Mouse (Mus musculus) kidney, postnatal 10 days (tissue): ENCODE results near the gene Prrg4.
"Not testable (repeated sequence)": the region's sequence is repeated elsewhere in the genome, so short reads cannot be mapped to it uniquely, and the experiment has no call there.

Experiments used
- DNase-seq: peaks from one replicate; pipeline ENCODE4 v3.0.0; 2021; ENCODE audit warnings: mixed read lengths

Gene Prrg4

DNA sequence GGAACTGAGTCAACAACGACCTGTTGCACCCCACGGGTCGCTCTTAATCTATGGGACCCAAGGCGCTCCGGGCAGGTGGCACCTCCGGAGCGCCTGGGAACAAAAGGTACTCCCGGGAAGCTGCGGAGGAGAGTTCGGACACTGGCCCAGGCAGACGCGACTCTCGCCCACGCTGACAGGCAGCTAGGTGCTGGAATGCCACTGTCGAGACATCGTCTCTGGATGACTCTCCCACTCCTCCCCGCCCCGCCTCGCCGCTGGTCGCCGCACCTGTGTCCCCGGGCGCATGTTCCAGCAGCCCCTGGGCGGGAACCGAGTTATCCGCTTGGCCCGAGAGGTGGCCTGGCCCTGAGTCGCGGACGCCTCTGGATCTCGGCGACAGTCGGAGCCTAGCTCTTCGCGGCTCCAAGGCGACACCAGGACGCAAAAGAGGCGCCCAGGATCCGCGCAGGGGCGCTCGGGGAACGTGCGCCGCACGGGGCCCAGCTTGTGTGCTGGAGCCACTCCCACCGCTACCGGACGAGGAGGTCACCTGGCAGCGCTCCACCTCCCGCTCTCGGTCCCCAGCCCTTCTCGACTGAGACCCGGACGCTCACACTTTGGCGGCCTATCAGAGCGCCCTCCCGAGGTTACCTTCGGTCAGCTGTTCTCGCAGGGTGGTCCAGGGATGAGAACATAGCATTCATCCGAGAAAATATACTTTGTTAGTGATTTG is at the start of gene Prrg4:
TSS of gene Prrg4 (minus strand) at position 601 of the 715 bp plus-strand sequence.
- DNase-seq, result peak; percentile 87

DNA sequence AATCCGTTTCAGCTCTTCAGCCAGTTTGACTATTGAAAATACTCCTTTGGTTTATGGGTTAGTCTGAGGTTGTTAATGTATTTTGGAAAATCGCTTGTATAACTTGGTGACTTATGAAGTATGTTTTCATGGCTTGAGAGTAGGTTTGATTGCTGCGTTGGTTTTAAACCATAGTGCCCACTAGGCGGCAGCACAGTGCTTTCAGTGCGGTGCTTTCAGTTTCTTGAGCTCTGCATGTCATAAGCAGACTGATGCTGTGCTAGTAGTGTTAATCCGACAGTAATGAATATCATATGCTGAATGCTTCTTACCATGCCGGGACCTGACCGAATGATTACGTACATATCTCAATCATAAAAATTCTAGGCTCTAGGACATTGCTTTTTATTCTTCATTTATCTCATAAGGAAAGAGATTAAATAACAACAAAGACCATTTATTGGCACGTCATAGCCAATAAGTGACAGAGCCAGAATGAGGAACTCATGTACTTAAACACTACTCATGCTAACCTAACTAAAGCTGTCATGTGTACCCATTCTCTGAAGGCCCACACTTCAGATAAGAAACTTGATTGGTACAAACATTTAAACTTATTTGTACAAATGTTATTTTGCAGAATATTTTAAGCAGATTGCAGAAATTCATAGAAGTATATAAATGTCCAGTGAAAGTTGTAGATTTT is 38.3 kb upstream of the Prrg4 start:
- peak; percentile 90 for DNase-seq

DNA sequence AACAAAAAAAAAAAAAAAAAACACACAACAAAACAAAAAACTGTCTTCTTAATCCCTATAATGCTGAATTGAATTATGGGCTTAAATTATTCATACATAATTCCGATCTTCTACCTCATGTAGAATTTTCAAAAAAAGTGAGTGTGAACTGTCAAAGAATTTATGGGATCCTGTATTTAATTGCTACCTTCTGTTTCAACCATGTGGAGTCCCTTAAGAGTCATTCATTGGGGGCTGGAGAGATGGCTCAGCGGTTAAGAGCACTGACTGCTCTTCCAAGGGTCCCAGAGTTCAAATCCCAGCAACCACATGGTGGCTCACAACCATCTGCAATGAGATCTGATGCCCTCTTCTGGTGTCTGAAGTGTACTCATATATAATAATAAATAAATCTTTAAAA is 37.7 kb upstream of the Prrg4 start:
- DNase-seq, result not testable (repeated sequence)

DNA sequence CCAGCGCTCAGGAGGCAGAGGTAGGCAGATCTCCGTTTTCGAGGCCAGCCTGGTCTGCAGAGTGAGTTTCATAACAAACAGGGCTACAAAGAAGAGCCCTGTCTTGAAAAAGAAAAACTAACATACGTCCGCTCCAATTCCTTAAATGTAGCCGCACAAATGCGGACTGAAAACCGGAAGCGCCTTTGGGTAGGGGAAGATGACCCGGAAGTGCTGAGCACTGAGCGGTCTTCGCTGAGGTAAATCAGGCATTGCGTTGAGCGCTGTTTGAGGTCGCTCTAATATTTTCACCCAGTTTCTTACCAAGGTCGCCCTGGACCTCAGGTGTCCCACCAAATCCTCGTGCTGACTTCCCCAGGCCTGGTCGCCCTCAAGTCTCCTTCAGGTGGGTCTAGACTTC is 36.4 kb upstream of the Prrg4 start:
- no peak for DNase-seq

DNA sequence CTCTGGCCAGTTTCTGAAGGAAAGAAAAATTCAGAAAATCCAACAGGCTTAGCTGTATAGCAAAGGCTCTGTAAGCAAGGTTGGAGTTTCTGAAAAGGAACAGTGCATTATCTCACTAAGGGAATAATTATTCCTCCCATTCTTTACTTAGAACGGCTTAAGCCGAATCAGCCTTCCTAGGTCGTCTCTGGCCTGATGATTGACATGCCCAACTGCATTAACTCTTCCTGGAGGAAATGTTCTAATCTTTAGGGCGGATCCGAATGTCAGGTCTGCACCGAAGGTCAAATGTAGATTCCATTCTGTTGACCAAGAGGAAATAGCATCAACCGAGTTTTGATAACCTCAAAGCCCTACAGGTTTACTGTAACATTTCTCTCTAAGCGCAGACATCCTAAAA is 29.1 kb upstream of the Prrg4 start:
- DNase-seq, result no peak

DNA sequence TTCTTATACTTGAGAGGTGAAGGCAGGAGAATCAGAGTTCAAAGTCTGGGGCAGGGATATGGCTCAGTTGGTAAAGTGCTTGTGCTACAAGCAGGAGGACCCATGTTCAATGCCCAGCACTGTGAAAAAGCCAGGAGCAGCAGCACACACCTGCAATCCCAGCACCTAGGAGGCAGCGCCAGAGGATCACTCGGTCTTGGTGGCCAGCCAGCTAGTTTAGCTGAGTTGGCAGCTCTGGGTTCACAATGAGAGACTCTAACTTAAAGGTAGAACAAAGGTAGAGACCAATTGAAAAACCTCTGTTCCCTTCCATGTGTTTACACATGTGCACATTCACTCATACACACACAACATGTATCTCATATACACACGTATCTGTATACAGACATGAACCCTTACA is 19.4 kb upstream of the Prrg4 start:
- no peak for DNase-seq

DNA sequence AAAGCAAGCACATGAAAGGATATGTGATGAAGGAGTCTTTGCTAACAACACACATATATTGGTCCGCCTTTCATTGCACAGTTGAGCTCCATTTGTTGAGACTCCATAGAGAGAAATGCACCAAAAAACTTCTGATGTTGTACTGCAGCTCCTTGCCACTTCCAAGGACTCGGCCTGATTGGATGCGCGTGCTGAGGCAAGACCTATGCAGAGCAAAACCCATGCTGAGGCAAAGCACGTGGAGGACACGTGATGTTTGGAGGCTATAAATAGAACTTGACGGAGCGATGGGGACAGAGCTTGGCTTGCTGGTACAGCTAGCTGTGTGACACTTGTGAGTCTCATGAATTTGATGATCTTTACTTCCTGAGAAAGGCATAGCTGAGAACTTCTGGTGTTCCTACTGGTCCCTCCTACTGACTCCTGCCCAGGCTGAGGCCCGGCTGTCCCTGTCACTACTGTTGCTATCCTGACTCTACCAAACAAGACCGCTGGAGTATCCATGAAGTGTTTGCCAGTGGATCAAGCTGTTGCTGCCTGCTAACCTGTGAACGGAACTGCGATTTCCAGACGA is 17.7 kb upstream of the Prrg4 start, which contains the start of gene Ccdc73:
TSS of gene Ccdc73 (plus strand) at position 524 of the 574 bp plus-strand sequence.
- DNase-seq, result no peak

DNA sequence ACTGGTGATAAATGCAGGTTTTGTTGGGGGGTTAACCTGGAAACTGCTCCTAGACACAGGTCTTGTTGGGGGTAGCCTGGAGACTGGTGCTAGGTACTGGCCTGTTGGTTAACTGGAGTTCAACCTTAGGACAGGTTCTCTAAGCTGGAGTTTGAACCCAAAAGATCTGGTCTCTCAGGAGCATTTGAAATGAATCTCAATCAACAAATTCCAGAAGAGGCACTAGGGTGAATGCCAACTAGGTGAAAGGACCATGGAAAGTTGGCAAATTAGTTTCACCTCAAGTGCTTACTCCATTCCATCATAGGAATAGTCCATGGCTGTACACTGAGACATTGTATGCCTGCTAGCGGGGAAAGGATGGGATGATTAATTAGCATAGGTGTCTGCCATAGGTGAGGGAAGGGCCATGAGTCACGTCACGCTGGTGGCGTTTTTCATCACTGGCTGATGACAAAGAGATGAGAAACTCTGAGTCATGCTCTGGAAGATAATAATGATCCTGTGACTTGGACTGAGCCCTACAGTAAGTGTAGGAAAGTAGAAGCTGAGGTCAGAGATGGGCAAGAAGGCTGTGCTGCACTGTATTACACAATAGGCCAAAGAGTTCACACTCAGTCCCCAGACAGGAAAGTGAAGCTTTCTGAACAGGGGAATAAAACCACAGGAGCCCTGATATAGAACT is 14.6 kb upstream of the Prrg4 start:
- DNase-seq, result peak; percentile 12

DNA sequence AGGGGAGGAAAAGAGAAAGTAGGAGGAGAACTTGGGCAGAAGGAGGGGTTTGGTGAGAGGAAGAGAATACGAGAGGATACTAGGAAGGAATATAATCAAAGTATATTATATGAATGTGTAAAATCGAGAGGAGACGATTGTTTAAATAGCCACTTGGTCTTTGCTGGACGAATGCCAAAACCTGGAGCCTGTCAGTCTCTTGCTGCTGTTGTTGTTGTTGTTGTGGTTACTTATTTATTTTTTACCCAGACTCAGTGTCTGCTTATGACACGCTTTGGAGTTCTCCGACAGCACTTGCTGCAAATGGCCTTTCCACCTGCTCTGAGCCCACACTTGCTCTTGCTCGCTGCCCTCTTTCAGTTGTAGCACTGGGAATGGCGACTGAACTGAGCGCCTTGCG is 10.8 kb upstream of the Prrg4 start:
- peak; percentile 27 for DNase-seq

DNA sequence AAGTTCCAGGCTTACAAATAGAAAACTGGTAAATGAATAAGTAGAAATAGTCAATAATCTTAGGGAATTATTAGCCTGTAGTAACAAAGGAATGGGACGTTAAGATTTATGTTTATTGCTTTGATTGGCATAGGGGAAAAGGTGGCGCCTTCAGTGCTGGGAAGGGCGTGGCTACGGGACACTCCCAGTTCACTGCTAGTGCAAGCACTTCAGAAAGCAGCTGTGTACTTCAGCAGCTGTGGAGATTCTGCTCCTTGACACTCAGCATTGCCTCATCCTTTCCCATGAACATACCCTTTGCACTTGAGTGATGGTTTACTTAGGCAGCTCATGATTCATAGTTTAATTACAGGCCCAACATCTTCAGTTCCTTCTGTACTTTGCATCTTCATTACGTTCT is 9.4 kb upstream of the Prrg4 start:
- no peak for DNase-seq

DNA sequence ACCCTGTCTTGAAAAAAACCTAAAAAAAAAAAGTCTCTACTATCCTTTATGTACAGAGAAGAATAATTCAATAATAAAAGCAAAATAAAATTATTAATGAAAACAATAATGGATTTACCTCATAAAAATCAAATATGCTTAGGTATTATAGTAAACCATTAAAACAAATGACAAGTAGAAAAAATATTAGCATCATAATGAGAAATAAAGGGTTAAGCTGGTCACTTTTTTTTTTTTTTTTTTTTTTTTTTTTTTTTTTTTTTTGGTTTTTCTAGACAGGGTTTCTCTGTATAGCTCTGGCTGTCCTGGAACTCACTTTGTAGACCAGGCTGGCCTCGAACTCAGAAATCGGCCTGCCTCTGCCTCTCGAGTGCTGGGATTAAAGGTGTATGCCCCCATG is 8.4 kb upstream of the Prrg4 start:
- not testable (repeated sequence) for DNase-seq

DNA sequence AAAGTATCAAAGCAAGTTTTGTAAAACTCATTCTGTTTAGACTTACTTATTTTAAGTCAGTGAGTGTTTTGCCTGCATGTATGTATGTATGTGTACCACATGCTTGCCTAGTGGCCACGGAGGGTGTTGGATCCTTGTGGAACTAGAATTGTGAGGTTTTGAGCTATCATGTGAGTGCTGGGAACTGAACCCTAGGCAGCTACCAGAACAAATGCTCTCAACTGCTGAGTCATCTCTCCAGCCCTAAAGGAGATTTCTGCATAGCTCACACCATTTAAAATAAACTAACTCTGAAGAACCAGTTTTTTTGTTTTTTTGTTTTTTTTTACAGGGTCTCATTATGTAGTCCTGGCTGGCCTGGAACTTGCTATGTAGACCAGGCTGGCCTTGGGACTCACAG is 6.5 kb upstream of the Prrg4 start:
- no peak for DNase-seq

DNA sequence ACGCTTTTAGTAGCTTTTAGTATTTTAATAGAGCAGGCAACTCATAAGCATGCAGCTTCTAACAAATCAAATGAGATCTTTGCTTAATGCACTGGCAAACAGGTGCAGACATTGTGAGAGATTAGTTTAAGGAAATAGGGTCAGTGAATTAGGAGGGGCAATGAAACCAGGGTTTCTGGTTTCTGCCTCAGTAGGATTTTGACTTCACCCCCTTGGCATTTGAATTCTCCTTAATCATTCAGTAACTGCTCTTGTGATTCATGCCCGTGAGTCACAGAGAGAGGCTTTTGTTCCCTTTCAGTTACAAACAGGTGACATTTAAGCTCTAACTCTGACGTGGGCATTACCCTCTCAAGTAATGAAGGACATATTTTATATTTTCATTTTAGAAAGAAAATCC is 6.1 kb upstream of the Prrg4 start:
- no peak for DNase-seq

DNA sequence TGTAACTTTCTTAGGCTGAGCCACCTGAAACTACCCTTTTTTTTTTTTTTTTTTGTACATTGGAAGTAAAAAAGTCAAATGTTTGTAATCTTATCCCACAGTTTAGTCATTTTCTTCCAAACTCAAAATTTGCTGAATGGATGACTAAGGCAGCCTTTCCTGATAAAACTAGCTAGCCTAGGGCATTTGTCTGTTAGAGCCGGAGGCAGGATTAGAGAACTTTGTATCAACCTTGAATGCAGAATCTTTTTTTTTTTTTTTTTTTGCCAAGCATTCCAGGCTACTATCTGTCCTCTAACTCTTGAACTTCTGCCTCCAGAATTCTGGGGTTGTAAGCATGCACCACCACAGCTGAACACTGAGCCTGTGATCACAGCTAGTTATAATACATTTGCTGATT is 5.2 kb upstream of the Prrg4 start:
- DNase-seq, result no peak

DNA sequence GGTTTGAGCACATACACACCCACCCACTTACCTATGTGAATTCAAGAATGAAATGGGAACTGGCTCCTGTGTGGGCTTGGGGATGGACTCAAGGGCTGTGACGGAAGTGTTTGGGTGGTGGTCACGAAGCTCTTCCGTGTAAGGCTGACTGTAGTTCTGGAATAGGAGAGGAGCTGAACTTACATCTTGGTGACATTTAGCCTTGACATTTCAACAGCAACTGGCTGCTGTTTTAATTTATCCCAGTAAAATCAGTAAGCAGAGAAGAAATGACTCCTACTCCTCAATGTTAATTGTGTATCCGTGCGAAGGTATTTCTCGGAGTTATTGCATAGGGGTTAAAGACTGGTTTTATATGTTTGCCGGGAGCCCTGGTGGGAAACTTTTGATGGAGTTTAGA is 2.9 kb upstream of the Prrg4 start:
- no peak for DNase-seq

DNA sequence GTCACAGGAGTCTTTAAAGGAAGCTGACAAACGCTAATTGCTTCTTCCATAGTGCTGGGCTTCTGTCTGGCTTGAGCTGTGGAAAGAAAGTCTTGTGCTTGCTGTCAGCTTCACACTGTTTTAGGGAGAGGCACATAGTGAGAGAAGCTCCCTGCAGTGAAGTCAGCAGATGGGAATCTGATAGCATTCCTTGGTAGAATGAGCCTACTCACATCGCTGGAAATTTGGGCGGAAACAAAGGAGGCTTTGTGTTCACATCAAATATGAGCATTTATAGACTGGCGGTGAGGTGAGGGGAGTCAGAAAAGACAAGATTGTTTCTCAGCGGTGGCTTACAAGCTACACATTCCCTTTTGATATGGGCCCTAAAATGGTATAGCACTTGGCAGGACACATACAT is 2.0 kb upstream of the Prrg4 start:
- no peak for DNase-seq

DNA sequence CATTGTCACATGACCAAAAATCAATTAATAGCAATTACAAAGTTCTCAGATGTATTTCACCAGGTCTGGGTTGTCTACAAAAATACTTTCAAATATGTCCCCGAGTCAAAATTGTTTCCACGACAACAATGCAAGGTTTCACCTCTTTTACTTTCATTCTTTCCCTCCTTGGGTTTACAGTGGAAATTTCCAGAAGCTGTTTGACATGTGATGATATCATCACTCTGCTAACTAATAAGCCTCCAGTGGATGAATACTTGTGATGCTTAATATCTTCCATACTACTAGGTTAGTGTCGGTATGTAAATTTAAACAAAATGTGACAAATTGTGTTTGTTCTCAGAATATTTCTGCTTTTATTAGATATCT is 299 bp upstream of the Prrg4 start:
- no peak for DNase-seq

DNA sequence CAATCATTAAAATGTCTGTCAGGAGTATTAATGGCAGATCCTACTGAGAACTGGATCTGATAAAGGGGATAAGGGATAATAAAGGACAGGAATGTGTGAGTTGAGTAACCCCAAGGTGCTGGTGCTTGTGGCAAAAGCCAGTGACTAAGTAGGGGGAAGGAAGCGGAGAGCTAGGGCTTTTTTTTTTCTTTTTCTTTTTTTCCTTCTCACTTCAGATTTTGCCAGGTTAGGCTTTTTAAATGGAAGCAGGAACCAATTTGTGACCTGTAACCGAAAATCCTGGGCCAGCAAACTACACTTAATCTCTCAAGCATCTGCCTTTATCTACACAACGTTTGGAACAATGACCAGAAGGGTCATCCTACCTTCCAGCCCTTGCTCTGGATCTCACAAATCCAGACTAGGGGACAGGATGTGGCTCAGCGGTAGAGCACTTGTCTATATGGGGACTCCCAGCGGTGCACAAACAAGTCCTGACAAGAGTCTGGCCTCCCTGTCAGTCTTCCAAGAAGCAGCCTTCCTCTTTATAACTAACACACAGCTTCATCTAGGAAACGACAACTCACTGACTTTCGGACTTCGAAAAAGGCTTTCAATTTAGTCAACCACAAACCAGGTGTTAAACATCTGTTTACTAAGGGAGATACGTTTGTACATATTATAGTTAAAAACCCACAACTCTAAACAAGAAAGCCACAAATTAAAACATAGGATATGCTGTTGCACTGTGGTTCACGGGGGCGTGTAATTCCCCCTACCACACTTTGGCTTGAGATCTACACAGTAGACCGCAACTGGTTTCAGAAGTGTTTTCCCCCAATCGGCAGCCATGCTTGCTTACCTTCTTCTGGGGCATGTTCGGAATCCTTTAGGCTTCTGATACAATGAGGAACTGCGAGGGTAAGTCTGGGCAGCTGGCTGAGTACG is 1.2 kb downstream of the Prrg4 start:
- no peak for DNase-seq

DNA sequence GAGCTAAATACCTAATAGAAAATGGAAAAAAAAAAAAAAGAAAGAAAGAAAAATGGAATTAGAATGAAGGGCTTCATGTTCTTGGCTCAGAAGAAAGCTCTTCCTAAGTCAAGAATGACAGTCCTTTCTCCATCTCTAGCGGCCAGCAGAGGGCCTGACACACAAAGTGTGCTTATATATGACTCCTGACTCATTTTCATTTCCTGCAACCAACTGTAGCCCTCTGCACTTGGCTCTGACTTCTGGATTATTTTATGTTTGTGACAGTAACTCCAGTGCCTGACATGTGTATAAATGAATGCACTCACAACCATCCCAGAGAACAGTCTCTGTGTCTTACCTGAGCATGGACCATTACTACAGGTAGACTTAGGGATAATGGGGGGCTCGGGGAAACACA is 2.0 kb downstream of the Prrg4 start:
- DNase-seq, result peak; percentile 57

DNA sequence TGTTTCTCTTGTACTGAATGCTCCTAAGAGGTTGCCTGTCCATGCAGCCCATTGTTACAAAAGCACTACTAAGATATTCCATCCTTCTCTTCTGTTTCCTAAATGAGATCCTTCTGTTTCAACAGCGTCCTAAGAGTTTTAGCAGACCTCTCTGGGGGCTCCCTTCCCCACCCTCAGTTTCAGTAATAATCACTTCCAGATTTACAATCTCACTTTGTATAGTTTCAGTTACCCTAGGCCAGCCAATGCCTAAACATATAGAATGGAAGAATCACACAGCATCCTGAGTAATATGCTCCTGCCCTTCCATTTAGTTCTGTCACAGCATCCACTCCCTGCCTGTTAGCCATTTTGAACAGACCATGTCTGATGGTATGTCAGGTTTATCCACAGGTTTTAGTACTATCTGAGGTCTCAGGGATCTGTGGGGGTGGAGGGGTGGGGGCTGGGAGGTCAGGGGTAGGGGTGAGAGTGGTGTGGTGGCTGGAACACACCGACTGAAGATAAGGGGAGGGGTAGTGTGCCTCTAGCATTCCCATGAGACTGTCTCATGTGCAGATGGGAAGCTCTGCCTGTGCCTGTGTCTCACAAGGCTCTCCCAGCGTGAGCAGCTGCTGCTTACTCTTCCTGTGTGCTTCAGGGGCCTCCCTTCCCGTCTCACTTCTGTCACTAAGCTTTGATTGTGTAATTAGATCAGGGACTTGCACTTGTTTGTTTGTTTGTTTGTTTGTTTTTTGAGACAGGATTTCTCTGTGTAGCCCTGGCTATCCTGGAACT is 2.9 kb downstream of the Prrg4 start:
- DNase-seq, result no peak

DNA sequence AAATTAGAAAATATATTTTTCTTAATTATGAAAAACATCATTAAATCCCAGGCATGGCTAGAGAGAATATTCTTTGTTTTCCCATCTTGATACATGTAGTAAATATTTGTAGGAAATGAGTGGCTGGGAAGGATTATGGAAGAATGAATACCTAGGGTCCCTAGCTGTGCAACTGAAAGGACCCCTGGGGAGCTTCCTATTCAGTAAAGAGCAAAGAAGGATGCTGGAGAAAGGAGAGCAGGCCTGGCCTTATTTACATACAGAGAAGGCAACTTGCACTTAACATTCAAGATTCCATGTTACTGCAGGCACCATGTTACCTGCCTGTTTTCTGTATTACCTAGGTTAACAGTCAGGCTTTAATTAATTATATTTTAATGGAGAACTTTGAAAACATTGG is 7.1 kb downstream of the Prrg4 start:
- no peak for DNase-seq

DNA sequence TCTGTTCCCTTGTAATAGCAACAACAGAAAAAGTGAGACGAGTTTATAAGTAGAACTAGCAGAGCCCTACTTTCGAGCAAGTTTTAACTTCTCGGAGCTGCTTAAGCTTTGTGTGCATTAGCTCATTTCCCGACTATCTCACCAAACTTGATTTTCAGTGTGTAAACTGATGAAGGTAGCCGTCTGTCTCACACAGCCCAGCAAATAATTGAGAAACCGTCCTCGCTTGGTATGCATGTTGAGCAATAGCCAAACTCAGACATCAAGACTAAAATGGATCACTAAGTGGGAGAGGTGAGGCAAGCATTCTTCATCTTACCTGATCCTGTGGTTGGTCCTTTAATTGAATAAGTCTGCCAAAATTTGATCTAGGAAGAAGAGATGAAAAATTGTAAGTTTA is 7.9 kb downstream of the Prrg4 start:
- no peak for DNase-seq
